Mouse (Mus musculus): Measurements from ENCODE around the gene Klc1. TPM values are rescaled to one million over a fixed set of nuclear protein-coding genes. Genes with fewer than 3 reads are reported as not detected.

Gene Klc1
- total RNA-seq, 1 experiment from 2014 or later = 39.2 TPM

DNA sequence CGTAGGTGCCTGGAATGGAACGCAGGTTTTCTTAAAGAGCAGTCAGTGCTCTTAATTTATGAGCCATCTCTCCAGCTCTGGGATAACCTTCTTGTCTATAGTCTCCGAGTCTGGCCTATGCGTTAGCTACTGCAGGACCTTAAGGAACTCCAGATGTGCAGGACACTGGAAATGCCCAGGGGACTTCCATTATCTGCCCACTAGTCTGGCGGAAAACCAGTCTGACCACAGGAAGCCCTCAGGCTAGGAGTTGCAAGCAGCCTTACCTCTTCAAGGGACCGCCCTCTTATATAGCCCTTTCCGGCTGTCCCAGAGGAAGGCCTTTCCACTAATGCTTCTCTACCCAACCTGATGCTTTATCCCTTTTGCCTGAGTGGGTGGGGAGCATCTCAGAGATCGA is 17.3 kb upstream of the Klc1 start:
- no peak for ATAC-seq (replicated peaks; ENCODE audit: low read depth, poor library complexity, severe bottlenecking)

- ATAC-seq (replicated peaks; ENCODE audit: low read depth, poor library complexity, severe bottlenecking) = no peak
These were observed 15.2 kb upstream of the Klc1 start for GRCm38 (mm10) chr12:111743419-111743818.

DNA sequence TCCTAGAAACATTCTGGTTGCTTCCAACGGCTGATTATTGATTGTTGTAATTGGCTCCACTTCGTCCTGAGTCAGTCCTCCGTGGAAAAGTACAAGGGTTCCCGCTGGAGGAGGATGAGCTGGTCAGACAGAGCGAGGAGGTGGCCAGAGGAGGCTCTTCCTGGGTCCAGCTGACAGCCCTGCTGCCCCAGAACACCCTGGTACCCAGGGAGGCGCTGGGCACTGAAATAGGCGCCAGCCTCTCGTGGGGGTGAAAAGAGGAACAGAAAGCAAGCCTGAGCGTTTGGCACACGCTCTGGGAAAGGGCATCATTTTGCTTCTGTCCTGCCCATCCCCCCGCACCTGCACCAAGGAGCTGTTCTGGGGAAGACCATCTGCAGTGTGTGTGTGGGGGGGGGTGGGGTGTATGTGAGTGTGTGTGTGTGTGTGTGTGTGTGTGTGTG is 14.6 kb upstream of the Klc1 start:
- ATAC-seq (replicated peaks; ENCODE audit: low read depth, poor library complexity, severe bottlenecking) = peak; percentile 72

- no peak for ATAC-seq (replicated peaks; ENCODE audit: low read depth, poor library complexity, severe bottlenecking)
These were observed 13.4 kb upstream of the Klc1 start for GRCm38 (mm10) chr12:111745274-111745673.

DNA sequence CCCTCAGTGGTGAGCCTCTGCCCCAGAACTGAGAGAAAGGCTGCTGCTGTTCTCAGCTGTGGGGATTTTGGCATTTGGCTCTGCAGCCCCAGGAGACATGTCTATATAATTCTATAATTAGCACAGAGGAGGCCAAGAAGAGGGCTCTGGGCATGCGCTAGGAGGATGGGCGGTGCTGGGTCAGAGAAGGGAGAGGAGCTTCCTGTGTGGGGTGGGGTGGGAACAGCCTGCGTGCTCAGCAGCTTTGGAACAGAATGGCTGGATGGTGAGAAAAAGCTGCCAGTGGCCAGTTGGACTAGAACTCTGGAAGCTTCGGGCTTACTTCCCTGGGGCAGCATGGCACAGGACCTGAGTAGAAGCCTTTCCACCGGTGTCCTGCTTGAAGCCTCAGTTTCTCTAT is 12.6 kb upstream of the Klc1 start:
- peak; percentile 85 for ATAC-seq (replicated peaks; ENCODE audit: low read depth, poor library complexity, severe bottlenecking)

GRCm38 (mm10) chr12:111747421-111747820 is 11.2 kb upstream of the Klc1 start:
- no peak for ATAC-seq (replicated peaks; ENCODE audit: low read depth, poor library complexity, severe bottlenecking)

GRCm38 (mm10) chr12:111750739-111751138 is 7.9 kb upstream of the Klc1 start:
- ATAC-seq (replicated peaks; ENCODE audit: low read depth, poor library complexity, severe bottlenecking) = no peak

DNA sequence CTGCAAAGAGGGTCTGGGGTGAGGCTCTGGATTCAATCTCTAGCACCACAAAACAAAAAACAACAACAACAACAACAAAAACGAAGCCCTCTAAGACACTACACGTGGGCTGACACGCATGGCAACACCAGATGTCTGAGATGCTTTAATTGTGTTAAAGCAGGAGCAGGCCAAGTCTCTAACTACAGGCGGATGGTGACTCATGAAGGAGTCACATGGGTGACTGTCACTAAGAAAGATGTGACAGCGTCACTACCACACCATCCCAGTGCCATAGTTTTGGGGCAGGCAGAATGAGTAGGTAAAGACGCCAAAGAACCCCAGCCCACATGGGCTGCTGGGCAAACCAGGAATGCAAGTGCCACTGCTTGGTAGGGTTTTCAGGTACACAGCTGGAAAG is 6.2 kb upstream of the Klc1 start:
- no peak for ATAC-seq (replicated peaks; ENCODE audit: low read depth, poor library complexity, severe bottlenecking)

- no peak for ATAC-seq (replicated peaks; ENCODE audit: low read depth, poor library complexity, severe bottlenecking)
These were observed 5.3 kb upstream of the Klc1 start for GRCm38 (mm10) chr12:111753347-111753746.

- ATAC-seq (replicated peaks; ENCODE audit: low read depth, poor library complexity, severe bottlenecking) = no peak
These were observed 3.9 kb upstream of the Klc1 start for GRCm38 (mm10) chr12:111754710-111755109.

DNA sequence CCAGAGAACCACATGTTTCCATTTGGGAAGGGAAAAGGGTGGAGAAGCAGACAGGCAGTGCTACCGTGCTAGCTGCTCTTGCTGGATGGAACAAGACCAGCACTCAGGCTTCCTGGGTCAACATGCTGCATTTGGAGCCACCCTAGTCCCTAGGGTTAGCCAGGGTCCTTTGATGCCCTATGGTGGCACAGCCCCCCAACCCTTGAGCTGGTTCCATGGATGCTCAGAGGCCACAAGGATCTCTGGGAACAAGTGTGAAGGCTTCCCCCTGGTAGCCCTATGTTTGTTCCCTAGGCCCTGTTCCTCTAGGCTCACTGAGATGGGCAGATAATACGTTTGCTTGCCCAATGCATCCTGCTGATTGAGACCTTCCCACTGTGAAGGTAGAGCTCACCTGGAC is 3.4 kb upstream of the Klc1 start:
- no peak for ATAC-seq (replicated peaks; ENCODE audit: low read depth, poor library complexity, severe bottlenecking)

- no peak for ATAC-seq (replicated peaks; ENCODE audit: low read depth, poor library complexity, severe bottlenecking)
These were observed 2.5 kb upstream of the Klc1 start for GRCm38 (mm10) chr12:111756082-111756697.

DNA sequence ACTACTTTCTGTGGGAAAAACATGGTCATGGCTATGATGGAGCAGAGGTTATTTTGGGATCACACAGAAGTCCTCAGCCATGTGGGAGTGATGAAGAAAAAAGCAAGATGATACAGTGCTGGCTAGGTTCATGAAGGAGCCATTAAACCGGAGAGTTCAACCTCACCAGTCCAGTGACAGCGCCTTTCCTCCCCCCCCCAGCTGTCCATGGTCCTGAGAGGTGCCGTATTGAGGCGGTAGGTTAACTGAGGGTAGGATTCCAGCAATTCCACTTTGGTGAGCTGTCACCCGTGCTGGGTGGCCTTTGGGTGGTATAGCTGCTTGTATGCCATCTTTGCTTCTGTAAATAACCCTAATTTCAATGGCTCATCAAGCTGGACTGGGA is 2.0 kb upstream of the Klc1 start:
- ATAC-seq (replicated peaks; ENCODE audit: low read depth, poor library complexity, severe bottlenecking) = no peak

DNA sequence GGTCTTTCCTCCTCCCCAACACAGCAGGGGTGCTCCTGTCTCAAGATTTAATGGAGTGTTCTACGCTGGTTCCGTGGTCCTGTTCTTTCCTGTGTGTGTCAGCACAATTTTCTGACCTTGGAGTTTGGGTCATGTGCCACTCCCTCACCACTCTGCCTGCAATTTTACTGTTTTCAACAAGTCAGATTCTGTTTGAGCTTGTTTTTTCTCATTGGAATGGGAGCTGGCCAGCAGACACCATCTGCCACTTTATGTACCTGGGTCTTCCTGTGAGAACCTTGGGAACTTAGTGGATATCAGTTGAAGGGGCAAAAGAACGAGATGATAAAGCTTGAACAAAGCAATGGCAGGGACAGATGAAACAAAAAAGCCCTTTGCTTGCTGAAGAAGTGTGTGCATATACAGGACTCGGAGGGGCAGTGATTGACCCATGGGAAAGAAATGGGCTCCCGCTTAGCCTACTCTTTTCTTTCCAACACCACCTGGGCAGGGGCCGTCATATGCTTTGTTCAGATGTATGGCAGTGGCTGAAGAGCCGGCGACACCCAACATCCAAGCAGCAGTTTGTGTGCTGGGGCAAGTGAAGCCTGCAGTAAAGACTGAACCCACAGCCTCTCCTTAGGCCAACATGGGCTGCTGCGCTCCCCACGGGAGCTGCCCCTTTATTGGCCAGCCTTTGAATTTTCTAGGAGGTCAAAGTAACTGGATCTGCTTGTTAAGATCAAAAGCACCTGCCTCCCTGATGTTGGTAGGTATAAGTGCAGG is 906 bp upstream of the Klc1 start:
- 0 out of 2 replicates have a peak, but pooled peaks have one; percentile 3 for ATAC-seq (replicated peaks; ENCODE audit: low read depth, poor library complexity, severe bottlenecking)

DNA sequence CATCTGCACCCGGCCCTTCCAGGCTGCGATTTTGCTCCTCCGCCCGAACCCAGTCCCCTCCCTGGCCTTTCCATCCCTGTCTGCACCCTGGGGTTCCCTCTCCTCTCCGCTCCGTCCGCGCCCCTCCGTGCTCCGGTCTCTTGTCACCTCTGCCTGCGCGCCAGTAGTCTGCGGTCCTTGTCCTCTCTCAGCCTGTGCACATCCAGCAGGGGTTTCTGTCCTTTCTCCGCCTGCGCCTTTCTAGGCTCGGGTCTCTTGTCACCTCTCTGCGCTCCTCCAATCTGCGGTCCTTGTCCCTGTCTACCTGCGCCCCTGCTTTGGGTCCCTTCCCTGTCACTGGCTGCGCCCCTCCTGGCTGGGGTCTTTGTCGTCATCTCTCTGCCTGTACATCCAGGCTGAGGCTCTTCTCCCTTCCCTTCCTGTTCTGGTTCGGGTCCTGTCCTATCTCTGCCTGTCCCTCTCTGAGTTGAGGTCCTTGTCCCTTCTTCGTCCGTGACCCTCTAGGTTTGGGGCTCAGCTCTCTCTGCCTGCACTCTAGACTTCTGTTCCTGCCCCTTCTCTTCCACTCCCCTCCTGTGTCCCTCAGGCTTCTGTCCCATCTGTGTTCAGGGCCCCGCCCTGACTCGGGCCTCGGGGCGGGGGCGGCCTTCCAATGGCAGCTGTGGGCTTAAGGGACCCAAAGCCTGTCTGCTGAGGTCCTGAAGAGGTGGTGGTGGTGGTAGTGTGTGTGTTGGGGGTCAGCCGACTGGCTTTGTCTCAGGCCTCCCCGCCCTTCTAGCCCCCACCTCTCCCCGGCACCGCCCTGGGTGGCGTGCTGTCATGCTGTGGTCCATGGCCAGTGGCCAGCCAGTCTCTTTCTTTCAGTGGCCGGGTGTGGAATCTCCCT is 770 bp downstream of the Klc1 start:
- peak; percentile 27 for ATAC-seq (replicated peaks; ENCODE audit: low read depth, poor library complexity, severe bottlenecking)

DNA sequence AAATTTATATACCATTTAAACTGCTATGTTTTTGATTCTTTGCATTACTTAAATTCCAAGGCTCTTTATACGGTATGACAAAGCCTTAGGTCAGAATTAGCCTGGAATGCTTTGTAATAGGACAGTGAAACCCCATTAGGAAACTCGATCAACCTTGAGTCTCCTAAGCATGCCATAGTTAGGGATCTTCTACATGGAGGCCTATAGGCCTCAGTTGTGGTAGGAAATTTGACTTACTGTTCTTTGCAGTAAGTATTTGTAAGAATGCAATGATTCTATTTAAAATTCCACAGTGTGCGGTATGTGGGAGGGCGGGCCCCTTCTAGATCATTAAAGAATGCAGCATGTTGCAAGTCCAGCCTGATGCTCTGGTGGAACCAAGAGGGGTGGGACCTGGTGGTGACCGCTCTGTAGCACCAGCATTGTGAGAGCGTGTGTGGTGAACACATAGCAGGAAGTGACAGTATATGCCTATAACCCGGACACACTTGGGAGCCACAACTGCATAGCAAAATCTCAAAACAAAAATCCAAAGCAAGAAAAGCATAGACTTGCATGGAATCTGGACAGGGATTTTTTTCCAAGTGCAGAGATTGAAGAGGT is 1.8 kb downstream of the Klc1 start:
- ATAC-seq (replicated peaks; ENCODE audit: low read depth, poor library complexity, severe bottlenecking) = no peak

- no peak for ATAC-seq (replicated peaks; ENCODE audit: low read depth, poor library complexity, severe bottlenecking)
These were observed 4.1 kb downstream of the Klc1 start for GRCm38 (mm10) chr12:111762620-111763280.

- no peak for ATAC-seq (replicated peaks; ENCODE audit: low read depth, poor library complexity, severe bottlenecking)
These were observed 7.9 kb downstream of the Klc1 start for GRCm38 (mm10) chr12:111766313-111767236.

Data from common myeloid progenitor, adult 5-6 weeks (primary cell).